Mouse (Mus musculus) heart, embryonic 11.5 days (tissue): Measurements from ENCODE around the gene Fdps. TPM values are rescaled to one million over a fixed set of nuclear protein-coding genes. Genes with fewer than 3 reads are reported as not detected.

ENCODE experiments used
- ATAC-seq: fragments of 200-750 bp; cut with Nextera tagmentation; replicated peaks from 2 replicates; pipeline ENCODE4 v1.8.0; 2017; ENCODE audit warnings: moderate library complexity; ENCODE audit not compliant: insufficient number of reproducible peaks, low FRiP score, low TSS enrichment
- H3K27ac ChIP-seq: fragments of 300-500 bp; sonication (generic); 2 replicates; pipeline ENCODE4 v1.5.1; 2014; ENCODE audit warnings: mild to moderate bottlenecking, low read depth, low read length
- H3K27me3 ChIP-seq: fragments of 300-500 bp; sonication (generic); 2 replicates; pipeline ENCODE4 v1.6.1; 2014; ENCODE audit warnings: mild to moderate bottlenecking, low read length, mixed read lengths; ENCODE audit not compliant: control insufficient read depth, insufficient read depth
- H3K36me3 ChIP-seq: fragments of 300-500 bp; sonication (generic); 2 replicates; pipeline ENCODE4 v1.6.1; 2014; ENCODE audit warnings: mild to moderate bottlenecking, low read length, moderate library complexity, mixed read lengths; ENCODE audit not compliant: control insufficient read depth, insufficient read depth
- H3K4me1 ChIP-seq: fragments of 300-500 bp; sonication (generic); 2 replicates; pipeline ENCODE4 v1.6.1; 2014; ENCODE audit warnings: low read length; ENCODE audit not compliant: control insufficient read depth, insufficient read depth
- H3K4me2 ChIP-seq: fragments of 300-500 bp; sonication (generic); 2 replicates; pipeline ENCODE4 v1.6.1; 2014; ENCODE audit warnings: mild to moderate bottlenecking, moderate library complexity
- H3K4me3 ChIP-seq: fragments of 300-500 bp; sonication (generic); 2 replicates; pipeline ENCODE4 v1.5.1; 2014; ENCODE audit warnings: low read depth, low read length
- H3K9ac ChIP-seq: fragments of 300-500 bp; sonication (generic); 2 replicates; pipeline ENCODE4 v1.6.1; 2014; ENCODE audit warnings: mild to moderate bottlenecking, low read depth, low read length, moderate library complexity
- H3K9me3 ChIP-seq: fragments of 300-500 bp; sonication (generic); replicated peaks from 2 replicates; pipeline ENCODE4 v1.6.1; 2016; ENCODE audit warnings: low read length; ENCODE audit not compliant: control insufficient read depth
- WGBS: fragments of 180-500 bp; shearing (Covaris S2); extraction: QIAGEN DNeasy Blood & Tissue Kit; methylation state at CpG from one replicate; pipeline ENCODE4 v1.1.7; 2014; ENCODE audit not compliant: insufficient replicate concordance; 5-methylcytosine and 5-hydroxymethylcytosine counted together
- polyA plus RNA-seq: library from polyadenylated mRNA; unstranded; fragments of >200 nt; fragmentation: Nextera tagmentation; extraction: Ambion mirVana; gene quantifications from 2 replicates; pipeline ENCODE4 v1.2.1, GENCODE M21; 2014

Gene Fdps
- 165 and 178 TPM in 2 replicates for polyA plus RNA-seq

GRCm38 (mm10) chr3:89101812-89102494 lies at the start of gene Fdps:
Fdps (minus strand) TSS chr3:89101959.
- Histone ChIP-seq H3K36me3 (peaks cover 10% of the 10 kb centered on the region), H3K4me3 (peak within 1 kb of the TSS; percentile 78), H3K27ac (no peak within 1 kb of the TSS), H3K9ac (peak within 1 kb of the TSS; percentile 75), H3K4me1 (peaks cover 8% of the 10 kb centered on the region), H3K4me2 (peak within 1 kb of the TSS; percentile 74), H3K27me3 (no peaks in the 10 kb centered on the region), H3K9me3 (no peaks in the 10 kb centered on the region)
- WGBS: under 1% methylated on average over 26 of the region's 26 CpGs
- peak; percentile 100 for ATAC-seq

GRCm38 (mm10) chr3:89148567-89148966 lies 46.8 kb upstream of the Fdps start:
- Histone ChIP-seq H3K4me2 (no peak overlapping the region), H3K9me3 (no peaks in the 10 kb centered on the region), H3K4me3 (no peak overlapping the region), H3K4me1 (peaks cover 6% of the 10 kb centered on the region), H3K36me3 (no peaks in the 10 kb centered on the region), H3K9ac (no peak overlapping the region), H3K27ac (no peak overlapping the region), H3K27me3 (peaks cover 62% of the 10 kb centered on the region)
- WGBS: 71% methylated on average over 14 of the region's 14 CpGs
- no peak for ATAC-seq

- peak overlapping the region; percentile 59 for H3K4me2 ChIP-seq
- ATAC-seq: no peak; the same call in 1 of the 2 replicates
- H3K36me3 ChIP-seq: no peaks in the 10 kb centered on the region
- H3K4me3 ChIP-seq: peak overlapping the region; percentile 27
- H3K27ac ChIP-seq: no peak overlapping the region
- WGBS: 10% methylated on average over 15 of the region's 15 CpGs
- peaks cover 62% of the 10 kb centered on the region for H3K27me3 ChIP-seq
- no peaks in the 10 kb centered on the region for H3K9me3 ChIP-seq
- H3K4me1 ChIP-seq: peaks cover 6% of the 10 kb centered on the region
- no peak overlapping the region for H3K9ac ChIP-seq
These were observed 46.2 kb upstream of the Fdps start for GRCm38 (mm10) chr3:89147979-89148311.

GRCm38 (mm10) chr3:89147101-89147978 lies 45.6 kb upstream of the Fdps start:
- H3K9me3 ChIP-seq: no peaks in the 10 kb centered on the region
- peak overlapping the region; percentile 27 for H3K4me3 ChIP-seq
- H3K27me3 ChIP-seq: peaks cover 62% of the 10 kb centered on the region
- no peak overlapping the region for H3K9ac ChIP-seq
- H3K4me2 ChIP-seq: peak overlapping the region; percentile 59
- H3K27ac ChIP-seq: no peak overlapping the region
- H3K4me1 ChIP-seq: peaks cover 6% of the 10 kb centered on the region
- ATAC-seq: peak; percentile 83
- no peaks in the 10 kb centered on the region for H3K36me3 ChIP-seq
- 20% methylated on average over 26 of the region's 26 CpGs for WGBS

- no peaks in the 10 kb centered on the region for H3K36me3 ChIP-seq
- H3K4me1 ChIP-seq: peaks cover 6% of the 10 kb centered on the region
- H3K27me3 ChIP-seq: peaks cover 48% of the 10 kb centered on the region
- no peaks in the 10 kb centered on the region for H3K9me3 ChIP-seq
- H3K9ac ChIP-seq: no peak overlapping the region
- no peak overlapping the region for H3K27ac ChIP-seq
- no peak for ATAC-seq
- H3K4me3 ChIP-seq: no peak overlapping the region
- 64% methylated on average over 8 of the region's 8 CpGs for WGBS
- H3K4me2 ChIP-seq: no peak overlapping the region
These were observed 43.8 kb upstream of the Fdps start for GRCm38 (mm10) chr3:89145566-89145965.

- no peaks in the 10 kb centered on the region for H3K36me3 ChIP-seq
- 74% methylated on average over 10 of the region's 10 CpGs for WGBS
- no peak overlapping the region for H3K4me3 ChIP-seq
- no peak for ATAC-seq
- H3K27ac ChIP-seq: no peak overlapping the region
- no peak overlapping the region for H3K9ac ChIP-seq
- H3K9me3 ChIP-seq: no peaks in the 10 kb centered on the region
- peaks cover 6% of the 10 kb centered on the region for H3K4me1 ChIP-seq
- H3K4me2 ChIP-seq: no peak overlapping the region
- H3K27me3 ChIP-seq: peaks cover 40% of the 10 kb centered on the region
These were observed 43.1 kb upstream of the Fdps start for GRCm38 (mm10) chr3:89144821-89145220.

GRCm38 (mm10) chr3:89136365-89136764 lies 34.6 kb upstream of the Fdps start:
- Histone ChIP-seq H3K9me3 (no peaks in the 10 kb centered on the region), H3K27ac (peak overlapping the region; percentile 41; the same call in 1 of the 2 replicates), H3K4me3 (peak overlapping the region; percentile 20), H3K4me1 (peaks cover 10% of the 10 kb centered on the region; the same call in 1 of the 2 replicates), H3K9ac (peak overlapping the region; percentile 36; the same call in 1 of the 2 replicates), H3K27me3 (peaks cover 3% of the 10 kb centered on the region), H3K36me3 (no peaks in the 10 kb centered on the region), H3K4me2 (peak overlapping the region; percentile 20)
- 41% methylated on average over 9 of the region's 9 CpGs for WGBS
- peak; percentile 47; the same call in 1 of the 2 replicates for ATAC-seq

- H3K9ac ChIP-seq: peak within 1 kb of the TSS; percentile 39; the same call in 1 of the 2 replicates
- H3K4me1 ChIP-seq: peaks cover 10% of the 10 kb centered on the region; the same call in 1 of the 2 replicates
- H3K4me2 ChIP-seq: peak within 1 kb of the TSS; percentile 25
- H3K4me3 ChIP-seq: peak within 1 kb of the TSS; percentile 20
- 48% methylated on average over 3 of the region's 3 CpGs for WGBS
- H3K36me3 ChIP-seq: no peaks in the 10 kb centered on the region
- H3K9me3 ChIP-seq: no peaks in the 10 kb centered on the region
- peak within 1 kb of the TSS; percentile 41; the same call in 1 of the 2 replicates for H3K27ac ChIP-seq
- peak; percentile 68; the same call in 1 of the 2 replicates for ATAC-seq
- H3K27me3 ChIP-seq: peaks cover 3% of the 10 kb centered on the region
These were observed 34.2 kb upstream of the Fdps start, which contains the start of gene Pklr for GRCm38 (mm10) chr3:89135958-89136357. Pklr (plus strand) TSS chr3:89136142.
